Mouse (Mus musculus): ENCODE results near the gene Olfr781. TPM values are rescaled to one million over a fixed set of nuclear protein-coding genes. Genes with fewer than 3 reads are reported as not detected.
"Not testable (repeated sequence)": the region's sequence is repeated elsewhere in the genome, so short reads cannot be mapped to it uniquely, and the experiment has no call there.

Olfr781 gene
- not detected in 2 replicates for polyA plus RNA-seq (2015; fragmentation: Nextera tagmentation; extraction: Ambion mirVana)

- Histone ChIP-seq H3K9me3 (replicated peaks; ENCODE audit: control insufficient read depth, low read length, poor library complexity, severe bottlenecking) (no peaks in the 10 kb centered on the region), H3K4me2 (ENCODE audit: low read length) (no peak within 1 kb of the TSS), H3K36me3 (ENCODE audit: control insufficient read depth, insufficient read depth, low read length) (no peaks in the 10 kb centered on the region), H3K27me3 (ENCODE audit: control insufficient read depth, insufficient read depth, low read depth, low read length) (no peaks in the 10 kb centered on the region), H3K9ac (ENCODE audit: low read depth, low read length) (no peak within 1 kb of the TSS), H3K4me3 (ENCODE audit: low read depth, low read length) (no peak within 1 kb of the TSS), H3K4me1 (ENCODE audit: control insufficient read depth, insufficient read depth, low read length) (no peaks in the 10 kb centered on the region), H3K27ac (ENCODE audit: low read length) (no peak within 1 kb of the TSS)
- ATAC-seq, result no peak
These were observed at the start of gene Olfr781 for GRCm38 (mm10) chr10:129328554-129328953. Gene Olfr781, plus strand, starts transcription at chr10:129328854.

GRCm38 (mm10) chr10:129312973-129313372, 15.7 kb upstream of the Olfr781 start:
- H3K36me3 ChIP-seq (ENCODE audit: control insufficient read depth, insufficient read depth, low read length); ATAC-seq; H3K27ac ChIP-seq (ENCODE audit: low read length); H3K4me2 ChIP-seq (ENCODE audit: low read length); H3K9me3 ChIP-seq (replicated peaks; ENCODE audit: control insufficient read depth, low read length, poor library complexity, severe bottlenecking); H3K9ac ChIP-seq (ENCODE audit: low read depth, low read length); H3K27me3 ChIP-seq (ENCODE audit: control insufficient read depth, insufficient read depth, low read depth, low read length); H3K4me1 ChIP-seq (ENCODE audit: control insufficient read depth, insufficient read depth, low read length); H3K4me3 ChIP-seq (ENCODE audit: low read depth, low read length): not testable (repeated sequence)
- WGBS, result 66% methylated on average over 1 of the region's 1 CpGs

GRCm38 (mm10) chr10:129313521-129313920, 15.1 kb upstream of the Olfr781 start:
- not testable (repeated sequence) for H3K27ac ChIP-seq (ENCODE audit: low read length); H3K4me1 ChIP-seq (ENCODE audit: control insufficient read depth, insufficient read depth, low read length); H3K27me3 ChIP-seq (ENCODE audit: control insufficient read depth, insufficient read depth, low read depth, low read length); H3K36me3 ChIP-seq (ENCODE audit: control insufficient read depth, insufficient read depth, low read length); H3K9ac ChIP-seq (ENCODE audit: low read depth, low read length); H3K4me2 ChIP-seq (ENCODE audit: low read length); ATAC-seq; H3K9me3 ChIP-seq (replicated peaks; ENCODE audit: control insufficient read depth, low read length, poor library complexity, severe bottlenecking); H3K4me3 ChIP-seq (ENCODE audit: low read depth, low read length)
- no CpG with 5 or more reads among the region's 1 CpGs for WGBS

- Histone ChIP-seq H3K4me1 (ENCODE audit: control insufficient read depth, insufficient read depth, low read length) (no peaks in the 10 kb centered on the region), H3K36me3 (ENCODE audit: control insufficient read depth, insufficient read depth, low read length) (no peaks in the 10 kb centered on the region), H3K4me2 (ENCODE audit: low read length) (no peak within 1 kb of the TSS), H3K27ac (ENCODE audit: low read length) (no peak within 1 kb of the TSS), H3K9me3 (replicated peaks; ENCODE audit: control insufficient read depth, low read length, poor library complexity, severe bottlenecking) (no peaks in the 10 kb centered on the region), H3K9ac (ENCODE audit: low read depth, low read length) (no peak within 1 kb of the TSS), H3K27me3 (ENCODE audit: control insufficient read depth, insufficient read depth, low read depth, low read length) (no peaks in the 10 kb centered on the region), H3K4me3 (ENCODE audit: low read depth, low read length) (no peak within 1 kb of the TSS)
- ATAC-seq, result no peak
- WGBS, result 83% methylated on average over 3 of the region's 3 CpGs
These were observed 10.8 kb upstream of the Olfr781 start, which contains the start of gene Olfr780 for GRCm38 (mm10) chr10:129317817-129318216. Gene Olfr780, plus strand, starts transcription at chr10:129318117.

GRCm38 (mm10) chr10:129348550-129348949, 19.9 kb downstream of the Olfr781 start, which contains the start of gene Olfr782:
Gene Olfr782, plus strand, starts transcription at chr10:129348850.
- no peaks in the 10 kb centered on the region for H3K36me3 ChIP-seq (ENCODE audit: control insufficient read depth, insufficient read depth, low read length)
- H3K27me3 ChIP-seq (ENCODE audit: control insufficient read depth, insufficient read depth, low read depth, low read length), result no peaks in the 10 kb centered on the region
- H3K4me3 ChIP-seq (ENCODE audit: low read depth, low read length), result no peak within 1 kb of the TSS
- H3K4me1 ChIP-seq (ENCODE audit: control insufficient read depth, insufficient read depth, low read length), result no peaks in the 10 kb centered on the region
- H3K27ac ChIP-seq (ENCODE audit: low read length), result no peak within 1 kb of the TSS
- no peaks in the 10 kb centered on the region for H3K9me3 ChIP-seq (replicated peaks; ENCODE audit: control insufficient read depth, low read length, poor library complexity, severe bottlenecking)
- ATAC-seq, result no peak
- 86% methylated on average over 3 of the region's 3 CpGs for WGBS
- H3K4me2 ChIP-seq (ENCODE audit: low read length), result no peak within 1 kb of the TSS
- H3K9ac ChIP-seq (ENCODE audit: low read depth, low read length), result no peak within 1 kb of the TSS

- H3K4me1 ChIP-seq (ENCODE audit: control insufficient read depth, insufficient read depth, low read length); H3K36me3 ChIP-seq (ENCODE audit: control insufficient read depth, insufficient read depth, low read length); H3K4me2 ChIP-seq (ENCODE audit: low read length); H3K9ac ChIP-seq (ENCODE audit: low read depth, low read length); H3K9me3 ChIP-seq (replicated peaks; ENCODE audit: control insufficient read depth, low read length, poor library complexity, severe bottlenecking); H3K27me3 ChIP-seq (ENCODE audit: control insufficient read depth, insufficient read depth, low read depth, low read length); H3K4me3 ChIP-seq (ENCODE audit: low read depth, low read length); H3K27ac ChIP-seq (ENCODE audit: low read length); ATAC-seq: not testable (repeated sequence)
- WGBS, result 74% methylated on average over 2 of the region's 2 CpGs
These were observed 23.8 kb downstream of the Olfr781 start for GRCm38 (mm10) chr10:129352475-129352874.

- ATAC-seq; H3K9ac ChIP-seq (ENCODE audit: low read depth, low read length); H3K4me1 ChIP-seq (ENCODE audit: control insufficient read depth, insufficient read depth, low read length); H3K27ac ChIP-seq (ENCODE audit: low read length); H3K27me3 ChIP-seq (ENCODE audit: control insufficient read depth, insufficient read depth, low read depth, low read length); H3K9me3 ChIP-seq (replicated peaks; ENCODE audit: control insufficient read depth, low read length, poor library complexity, severe bottlenecking); H3K4me3 ChIP-seq (ENCODE audit: low read depth, low read length); H3K36me3 ChIP-seq (ENCODE audit: control insufficient read depth, insufficient read depth, low read length); H3K4me2 ChIP-seq (ENCODE audit: low read length): not testable (repeated sequence)
- 89% methylated on average over 4 of the region's 4 CpGs for WGBS
These were observed 27.8 kb downstream of the Olfr781 start for GRCm38 (mm10) chr10:129356496-129356895.

GRCm38 (mm10) chr10:129357307-129357706, 28.7 kb downstream of the Olfr781 start:
- no peak for ATAC-seq
- H3K4me2 ChIP-seq (ENCODE audit: low read length), result no peak overlapping the region
- H3K36me3 ChIP-seq (ENCODE audit: control insufficient read depth, insufficient read depth, low read length), result no peaks in the 10 kb centered on the region
- 78% methylated on average over 5 of the region's 5 CpGs for WGBS
- no peak overlapping the region for H3K9ac ChIP-seq (ENCODE audit: low read depth, low read length)
- H3K4me1 ChIP-seq (ENCODE audit: control insufficient read depth, insufficient read depth, low read length), result no peaks in the 10 kb centered on the region
- no peak overlapping the region for H3K4me3 ChIP-seq (ENCODE audit: low read depth, low read length)
- no peak overlapping the region for H3K27ac ChIP-seq (ENCODE audit: low read length)
- no peaks in the 10 kb centered on the region; the same call in 1 of the 2 replicates for H3K9me3 ChIP-seq (replicated peaks; ENCODE audit: control insufficient read depth, low read length, poor library complexity, severe bottlenecking)
- H3K27me3 ChIP-seq (ENCODE audit: control insufficient read depth, insufficient read depth, low read depth, low read length), result no peaks in the 10 kb centered on the region

- not testable (repeated sequence) for H3K36me3 ChIP-seq (ENCODE audit: control insufficient read depth, insufficient read depth, low read length); H3K27me3 ChIP-seq (ENCODE audit: control insufficient read depth, insufficient read depth, low read depth, low read length); H3K9me3 ChIP-seq (replicated peaks; ENCODE audit: control insufficient read depth, low read length, poor library complexity, severe bottlenecking); H3K9ac ChIP-seq (ENCODE audit: low read depth, low read length); H3K4me2 ChIP-seq (ENCODE audit: low read length); H3K4me3 ChIP-seq (ENCODE audit: low read depth, low read length); H3K27ac ChIP-seq (ENCODE audit: low read length); H3K4me1 ChIP-seq (ENCODE audit: control insufficient read depth, insufficient read depth, low read length); ATAC-seq
- WGBS, result 91% methylated on average over 5 of the region's 5 CpGs
These were observed 45.4 kb downstream of the Olfr781 start for GRCm38 (mm10) chr10:129374051-129374450.
